Mouse (Mus musculus) embryo, embryonic 11 days (tissue): ENCODE measurements at regions not wholly inside any gene's neighbourhood (a gene's known extent, or its start where the extent isn't known, plus 50 kb on each side); places are given as distances from the start of the nearest gene placed in this dataset.

Experiments
- DNase-seq: peaks from one replicate; pipeline ENCODE4 v3.0.0-alpha.2; 2015

DNA sequence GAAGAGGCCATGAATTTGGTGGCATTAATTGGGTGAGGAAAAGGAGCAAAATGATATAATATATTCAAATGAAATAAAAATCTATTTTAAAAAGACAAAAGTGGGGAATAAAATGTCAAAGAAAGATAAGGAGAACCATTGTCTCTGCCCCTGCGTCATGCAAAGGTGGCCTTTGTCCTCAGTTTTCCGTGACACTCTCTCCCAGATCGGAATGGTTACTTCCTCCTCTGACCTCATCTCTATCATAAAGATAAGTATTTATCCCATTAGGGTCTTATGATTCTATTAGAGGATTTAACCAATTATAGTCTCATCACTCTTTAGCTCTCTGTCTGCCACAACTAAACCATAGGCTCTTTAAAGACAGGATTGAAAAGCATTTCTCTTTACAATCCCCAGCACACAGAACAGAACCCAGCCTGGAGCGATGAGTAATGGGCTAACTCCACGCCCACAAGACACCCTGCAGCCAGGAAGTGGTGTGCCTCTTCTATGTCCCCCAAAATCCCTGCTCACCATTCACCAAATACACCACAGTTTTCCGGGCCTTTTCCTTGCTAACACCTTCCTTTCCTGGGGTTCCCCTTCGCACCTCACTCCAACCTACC, 240.6 kb downstream of the Mycn start:
- DNase-seq = no peak

DNA sequence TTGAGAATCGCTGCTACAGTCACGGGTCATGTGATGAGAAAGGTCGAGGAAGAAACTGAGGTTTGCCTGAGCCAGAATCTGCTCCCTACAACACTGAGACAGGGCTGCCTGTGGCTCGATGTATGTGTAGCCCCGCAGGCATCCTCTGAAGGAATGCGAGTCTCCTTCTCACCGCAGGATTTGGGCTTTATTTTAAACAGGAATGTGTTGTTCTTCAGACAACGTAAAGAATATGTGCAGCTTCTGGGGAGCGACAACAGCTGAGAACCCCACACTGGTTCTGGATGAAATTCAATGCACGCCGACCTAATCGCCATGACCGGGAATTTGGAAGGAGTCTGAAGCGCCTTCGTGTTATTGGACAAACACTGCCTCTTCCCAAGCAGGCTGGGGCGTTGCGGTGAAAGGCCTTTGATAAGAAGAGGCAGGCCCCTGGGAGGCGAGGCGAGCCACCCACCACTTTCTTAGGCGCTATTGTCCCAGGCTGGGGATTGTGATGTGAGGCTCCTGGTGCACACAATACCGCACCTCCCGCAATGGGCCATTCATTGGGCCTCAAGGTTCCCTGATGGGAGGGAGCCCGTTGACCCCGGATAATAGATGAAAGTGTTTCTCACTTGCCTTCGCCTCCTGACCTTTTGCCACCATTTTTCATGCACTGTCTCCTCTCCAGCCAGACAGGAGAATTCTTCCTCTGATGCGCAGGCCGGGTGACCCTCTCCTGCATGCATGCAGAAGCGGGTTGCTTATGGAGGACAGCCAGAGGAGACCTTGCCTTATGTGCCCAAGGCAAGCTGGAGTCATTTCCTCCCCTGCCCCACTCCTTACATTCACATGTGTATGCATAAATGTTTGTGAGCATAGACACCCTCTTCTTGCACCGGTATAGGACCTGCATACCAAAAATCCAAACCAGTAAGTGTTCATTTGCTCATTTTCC, 247.6 kb downstream of the Mycn start:
- DNase-seq = peak; percentile 82

DNA sequence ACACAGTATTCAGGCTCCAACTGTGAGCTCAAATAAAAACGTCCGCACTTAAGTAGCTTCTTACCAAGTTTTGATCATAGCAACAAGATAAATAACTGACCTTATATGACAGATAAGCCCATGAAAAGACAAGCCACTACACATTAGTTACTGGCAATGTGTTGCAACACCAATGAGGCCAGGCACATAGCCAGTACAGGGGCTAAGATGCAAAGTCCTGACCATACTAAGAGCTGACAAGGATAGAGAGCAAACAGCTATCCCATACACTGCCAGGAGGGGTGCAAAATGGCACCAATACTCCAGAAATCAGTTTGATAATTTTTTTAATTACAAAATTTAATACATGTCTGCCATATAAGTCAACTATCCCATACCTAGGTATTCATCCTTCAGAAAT, 254.3 kb downstream of the Mycn start:
- DNase-seq = no peak

DNA sequence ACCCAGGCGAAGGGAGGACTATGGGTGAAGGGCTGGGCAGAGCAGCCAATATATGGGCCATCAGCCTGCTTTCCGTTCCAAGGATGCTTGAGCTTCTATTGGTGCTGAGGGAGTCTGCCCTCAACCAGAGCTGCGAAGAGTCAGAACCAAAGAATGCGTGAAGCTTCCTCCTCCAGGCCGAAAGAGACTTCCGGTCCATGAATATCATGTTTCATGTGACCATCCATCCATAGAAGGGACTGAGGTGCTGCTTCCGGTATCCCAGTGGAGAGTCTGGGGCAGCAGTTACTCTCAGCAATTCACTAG, 256.5 kb downstream of the Mycn start:
- DNase-seq = no peak

DNA sequence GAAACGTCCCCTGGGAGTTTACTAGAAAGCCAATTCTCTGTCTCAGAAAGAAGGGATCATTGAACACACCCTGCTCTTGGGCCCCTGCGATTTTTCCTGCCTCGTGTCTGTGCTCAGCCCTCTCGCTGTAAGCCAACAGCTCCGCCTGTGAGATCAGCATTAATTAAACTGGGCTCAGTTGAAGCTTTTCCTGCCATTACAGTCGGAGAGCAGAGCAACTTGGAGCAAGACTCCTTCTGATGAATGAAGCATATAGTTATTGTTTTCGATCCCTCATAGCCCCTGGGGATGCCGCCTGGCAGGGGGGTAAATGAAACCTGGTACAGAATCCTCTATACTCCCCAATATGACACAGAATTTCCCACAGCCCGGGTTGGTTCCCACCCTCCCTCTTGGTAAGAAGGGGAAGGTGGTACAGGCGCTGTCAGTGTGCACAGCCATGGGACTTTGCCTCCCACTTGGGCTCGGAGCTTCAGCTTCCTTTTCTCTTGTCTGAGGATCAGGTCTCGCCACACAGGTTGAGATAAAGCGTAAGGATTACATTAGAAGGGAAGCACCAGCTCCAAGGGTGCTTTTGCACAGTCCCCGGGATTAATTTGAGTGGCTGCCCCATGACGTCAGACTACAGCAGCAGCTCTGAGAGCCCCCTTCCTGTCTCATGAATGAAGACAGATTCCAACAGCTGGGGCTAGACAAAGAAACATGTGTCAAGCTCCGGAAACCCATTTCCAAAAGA, 257.1 kb downstream of the Mycn start:
- peak; percentile 63 for DNase-seq

DNA sequence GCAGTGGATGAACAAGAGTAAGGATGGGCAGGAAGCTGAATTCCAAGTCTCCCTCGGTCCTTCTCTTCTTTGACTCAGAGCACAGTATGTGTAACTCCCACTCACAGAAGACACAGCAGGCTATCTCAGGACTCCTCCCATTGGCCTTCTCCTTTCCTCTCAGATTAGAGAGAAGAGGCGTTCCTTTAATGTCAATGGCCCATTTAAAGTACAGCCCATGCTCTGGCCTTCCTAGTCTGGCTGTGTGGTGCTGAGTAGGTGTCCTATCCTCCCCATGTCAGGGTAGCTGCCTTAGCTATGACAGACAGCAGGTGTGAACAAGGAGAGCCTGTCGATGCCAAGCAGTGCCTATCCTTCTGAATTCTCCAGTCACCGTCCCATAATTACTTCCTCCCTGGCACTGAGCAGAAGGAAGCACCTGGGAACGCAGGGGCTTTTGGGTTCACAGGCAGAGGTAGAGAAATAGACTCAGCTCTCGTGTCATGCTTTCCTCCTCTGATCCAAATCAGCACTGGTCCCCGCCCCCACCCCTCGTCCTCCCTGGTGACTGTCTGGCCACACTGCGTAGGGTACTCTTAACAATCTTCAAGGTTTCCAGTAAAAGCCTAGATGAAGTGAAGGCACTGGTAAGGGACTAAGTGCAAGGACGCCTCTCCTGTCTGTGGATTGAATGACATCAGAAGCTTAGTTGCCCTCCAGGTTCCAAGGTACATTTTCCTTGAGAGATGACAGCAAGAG, 257.8 kb downstream of the Mycn start:
- no peak for DNase-seq

DNA sequence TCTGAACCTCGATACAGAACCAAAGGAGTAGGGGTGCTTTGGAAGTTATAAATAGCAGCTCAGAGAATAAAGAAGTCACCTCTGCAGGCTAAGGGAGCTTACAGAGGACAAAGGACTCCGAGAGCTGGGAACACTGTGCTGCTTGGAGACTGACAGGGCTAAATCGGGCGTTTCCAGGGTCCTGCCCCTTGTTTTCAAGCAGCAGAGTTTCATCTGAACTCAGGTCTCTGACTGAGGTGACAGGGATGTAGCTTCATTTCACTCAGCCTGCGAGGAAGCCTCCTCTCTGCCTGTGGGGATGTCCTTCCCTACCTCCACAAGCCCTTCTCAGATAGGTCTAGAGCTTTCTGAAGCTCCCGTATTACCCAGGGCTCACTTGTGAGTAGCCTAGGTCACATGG, 260.6 kb downstream of the Mycn start:
- DNase-seq = peak; percentile 71

DNA sequence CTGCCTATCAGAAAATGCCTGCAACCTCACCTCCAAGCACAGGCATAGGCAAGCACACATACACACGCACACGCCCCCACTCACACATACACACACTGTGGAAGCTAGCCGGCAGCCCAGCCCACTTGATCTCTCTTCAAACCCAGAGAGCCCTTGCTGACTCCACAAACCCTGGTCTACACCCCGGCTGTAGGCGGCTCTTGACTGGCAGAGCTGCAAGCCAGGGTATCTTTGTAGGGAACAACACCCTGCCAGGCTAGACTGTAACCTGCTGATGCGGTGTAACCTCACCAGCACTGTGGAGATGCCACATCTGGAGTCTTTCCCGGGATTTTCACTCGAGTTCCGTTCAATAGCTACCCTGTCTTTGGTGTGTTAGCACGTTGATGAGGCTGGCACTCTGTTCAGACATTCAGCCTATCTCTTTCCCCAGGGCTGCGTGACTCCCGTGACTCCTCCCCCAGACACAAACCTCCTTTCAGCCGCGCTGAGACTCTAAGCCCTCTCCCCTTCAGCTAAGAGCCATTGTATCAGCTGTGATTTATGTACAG, 261.3 kb downstream of the Mycn start:
- DNase-seq = peak; percentile 91

DNA sequence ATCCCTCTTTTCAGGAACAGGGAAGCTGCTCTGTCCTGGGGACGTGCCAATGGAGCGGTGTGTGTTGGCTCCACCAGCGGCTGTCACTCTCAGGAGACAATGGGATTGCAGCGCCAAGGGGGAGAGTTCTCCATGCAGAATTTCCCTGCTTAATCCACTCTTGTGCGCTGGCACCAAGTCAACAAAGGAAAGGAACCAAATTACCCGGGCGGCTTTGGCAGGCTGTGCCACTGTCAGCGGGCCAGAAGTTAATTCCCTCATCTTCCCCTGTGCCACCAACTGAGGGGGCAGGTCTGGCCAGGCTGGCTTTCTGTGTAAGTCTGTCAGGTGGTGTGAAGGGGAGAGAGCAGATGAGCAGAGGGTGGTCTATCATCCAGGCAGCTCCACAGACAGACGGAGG, 265.0 kb downstream of the Mycn start:
- DNase-seq = no peak

DNA sequence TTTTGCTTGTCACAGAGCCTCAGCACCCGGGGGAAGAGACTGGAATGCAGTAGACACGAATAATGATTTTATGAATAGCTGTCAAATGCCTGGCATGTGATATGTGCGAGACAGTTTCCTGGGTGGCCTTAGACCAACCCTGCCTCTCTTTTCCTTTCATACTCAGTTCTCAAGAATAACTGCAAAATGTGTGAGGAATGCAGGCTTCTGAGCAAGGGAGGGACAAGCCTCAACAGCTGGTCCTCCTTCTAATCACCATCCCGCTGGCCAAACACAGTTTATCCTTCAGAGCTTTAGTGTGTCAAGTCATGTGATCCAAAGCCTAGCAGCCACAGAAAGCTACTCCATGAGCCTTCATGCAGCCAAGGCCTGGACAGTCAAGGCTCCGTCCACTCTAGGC, 271.8 kb downstream of the Mycn start:
- no peak for DNase-seq

DNA sequence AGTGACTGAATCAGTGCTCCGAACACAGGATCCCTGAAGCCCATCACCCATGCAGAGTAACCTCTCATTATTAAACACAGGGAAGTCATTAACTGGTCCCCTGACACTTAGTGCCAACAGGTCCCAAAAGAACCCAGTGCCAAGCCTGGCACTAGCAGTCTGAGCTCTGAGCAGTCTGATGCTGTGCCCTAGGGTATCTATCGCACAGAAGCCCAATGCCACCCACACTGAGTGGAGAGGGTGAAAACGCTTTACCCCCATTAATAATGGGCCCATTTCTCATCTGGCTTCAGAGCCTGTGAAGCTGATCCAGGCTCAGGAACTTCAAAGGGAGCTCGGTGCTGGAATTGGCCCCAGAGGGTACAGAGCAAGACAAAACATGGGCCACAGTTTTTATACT, 272.8 kb downstream of the Mycn start:
- DNase-seq = no peak

DNA sequence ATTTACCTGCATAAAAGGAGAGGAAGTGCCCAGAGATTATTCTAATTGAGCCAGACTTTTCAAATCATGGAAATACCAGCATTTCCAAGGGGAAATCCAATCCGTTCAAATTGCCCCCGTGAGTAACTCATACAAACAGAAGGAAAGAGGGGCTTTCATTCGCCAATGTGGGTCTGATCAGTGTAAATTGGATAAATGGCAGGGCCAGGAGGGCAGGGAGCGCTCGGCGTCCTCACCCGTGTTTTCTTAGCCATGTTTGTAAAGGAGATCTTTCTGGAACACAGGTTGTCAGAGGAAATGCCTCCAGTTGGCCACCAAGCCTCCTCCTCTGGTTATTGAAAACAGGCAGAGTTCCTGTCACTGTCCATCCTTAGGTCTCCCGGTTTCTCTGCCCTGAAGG, 286.1 kb downstream of the Mycn start:
- DNase-seq = peak; percentile 56

DNA sequence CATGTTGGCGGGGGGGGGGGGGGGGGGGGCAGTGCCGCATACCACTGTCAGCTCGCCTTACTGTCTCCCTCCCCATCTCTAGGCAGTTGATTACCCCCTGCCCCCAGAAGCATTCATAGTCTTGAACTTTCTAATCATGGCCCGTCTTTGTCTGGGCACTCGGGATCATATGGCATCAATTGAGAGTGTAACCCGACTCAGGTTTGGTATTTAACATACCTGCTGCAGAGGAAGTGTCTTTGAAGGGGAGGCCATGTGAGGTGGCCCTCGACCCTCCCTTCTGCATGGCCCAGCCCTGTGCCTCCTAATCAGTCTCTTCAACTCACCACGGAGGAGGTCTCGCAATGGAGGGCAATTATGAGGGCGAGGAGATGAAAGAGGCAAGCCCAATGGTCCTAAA, 286.5 kb downstream of the Mycn start:
- peak; percentile 67 for DNase-seq

DNA sequence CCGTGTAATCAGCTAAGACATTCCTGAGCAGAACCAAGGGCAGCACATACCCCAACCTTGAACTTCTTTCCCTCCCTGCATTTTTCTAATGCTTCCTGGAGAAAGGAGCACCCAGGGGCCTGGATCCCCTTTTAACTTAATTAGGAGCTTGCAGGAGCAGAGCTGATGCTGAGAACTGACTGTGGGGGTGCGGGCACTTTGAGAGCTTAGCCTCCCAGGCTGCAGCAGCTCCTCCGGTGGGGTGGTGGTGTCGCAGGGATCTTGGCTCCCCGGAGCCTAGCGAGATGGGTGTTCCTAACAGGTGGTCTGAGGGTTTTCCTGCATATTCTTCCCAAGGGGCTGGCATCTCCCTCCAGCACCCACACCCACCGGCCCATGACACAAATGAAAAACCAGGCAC, 289.4 kb downstream of the Mycn start:
- no peak for DNase-seq

DNA sequence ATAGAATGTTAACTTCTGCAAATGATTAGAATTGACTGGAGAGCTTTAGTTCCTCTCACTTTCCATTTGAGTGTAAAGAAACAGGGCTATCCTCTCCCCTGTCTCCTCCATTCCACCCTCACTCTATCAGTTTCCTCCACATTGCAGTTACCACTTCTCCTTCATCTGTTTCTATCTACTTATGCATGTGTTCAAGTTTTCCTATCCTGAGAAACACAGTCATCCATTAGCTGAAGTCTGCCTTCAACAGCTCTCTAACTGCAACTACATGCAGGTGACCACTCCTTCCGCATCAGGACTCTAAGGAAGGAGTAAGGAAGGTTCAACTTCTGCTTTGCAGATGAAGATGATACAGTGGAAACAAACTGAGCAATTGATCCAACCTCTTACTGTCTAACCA, 291.4 kb downstream of the Mycn start:
- DNase-seq = no peak

DNA sequence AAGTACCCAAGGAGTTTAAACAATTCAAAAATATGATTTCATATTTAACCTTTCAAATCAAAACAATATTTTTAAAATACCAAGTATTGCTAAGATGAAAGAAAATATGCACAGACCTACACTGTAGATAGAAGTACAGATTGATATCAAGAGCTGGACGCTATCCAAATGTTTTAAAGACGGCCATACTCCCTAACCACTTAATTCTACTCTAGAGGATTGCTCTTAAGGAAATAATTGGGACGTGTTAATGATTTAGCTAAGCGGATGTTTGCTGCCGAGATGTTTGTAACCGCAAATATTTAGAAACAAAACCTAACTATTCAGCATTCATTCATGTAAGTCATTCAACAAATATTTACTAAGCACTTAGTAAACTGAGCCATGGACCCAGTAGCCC, 294.2 kb downstream of the Mycn start:
- DNase-seq = no peak

DNA sequence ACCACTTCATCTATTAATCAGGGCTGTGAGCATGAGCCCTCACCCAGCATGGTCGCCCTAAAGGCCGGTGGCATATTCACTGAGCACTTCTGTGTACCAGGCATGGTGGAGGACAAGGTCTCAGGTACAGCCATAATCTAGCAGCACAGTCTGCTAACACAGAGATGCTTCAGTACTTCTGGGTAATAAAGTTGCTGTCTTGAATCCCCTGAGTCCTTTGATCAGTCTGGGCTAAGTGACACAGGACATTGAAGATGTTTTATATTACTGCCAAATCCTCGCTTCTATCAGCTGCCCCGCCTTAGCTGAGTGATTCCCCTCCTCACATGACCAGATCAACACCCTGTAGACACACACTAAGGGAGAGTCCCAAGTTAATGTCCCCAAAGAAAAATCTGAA, 296.5 kb downstream of the Mycn start:
- DNase-seq = no peak

DNA sequence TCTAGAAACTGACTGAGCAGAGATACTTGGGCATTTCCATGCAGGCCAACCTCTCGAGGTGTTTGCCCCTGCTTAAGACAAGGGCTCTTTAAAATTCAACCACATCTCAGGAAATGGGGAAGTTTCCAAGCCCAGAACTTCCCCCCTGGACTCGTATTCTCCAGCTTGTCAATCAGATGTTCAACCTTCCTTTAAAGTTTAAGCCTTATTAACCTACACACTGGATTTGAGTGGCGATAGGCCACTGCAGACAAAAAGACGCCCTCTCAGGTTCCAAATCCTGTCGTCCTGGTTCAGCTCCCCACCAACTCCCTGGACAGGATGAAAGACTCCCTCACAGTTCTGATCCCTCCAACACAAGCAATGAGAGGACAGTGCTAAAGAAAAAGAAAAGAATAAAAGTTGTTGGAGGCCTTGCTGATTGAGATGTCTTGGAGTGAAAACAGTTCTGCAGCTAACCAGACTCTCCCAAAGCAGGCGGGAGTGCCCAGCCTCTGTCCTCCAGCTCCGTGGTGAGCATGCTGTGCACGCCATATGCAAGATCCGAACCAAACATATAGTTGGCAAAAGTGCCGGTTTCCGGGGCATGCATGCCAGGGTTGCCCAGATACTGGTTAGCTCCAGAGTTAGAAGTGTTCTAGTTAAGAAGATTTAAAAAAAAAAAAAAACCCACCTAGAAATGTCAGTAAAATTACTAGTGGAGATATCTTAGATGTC, 298.3 kb downstream of the Mycn start:
- peak; percentile 20 for DNase-seq

DNA sequence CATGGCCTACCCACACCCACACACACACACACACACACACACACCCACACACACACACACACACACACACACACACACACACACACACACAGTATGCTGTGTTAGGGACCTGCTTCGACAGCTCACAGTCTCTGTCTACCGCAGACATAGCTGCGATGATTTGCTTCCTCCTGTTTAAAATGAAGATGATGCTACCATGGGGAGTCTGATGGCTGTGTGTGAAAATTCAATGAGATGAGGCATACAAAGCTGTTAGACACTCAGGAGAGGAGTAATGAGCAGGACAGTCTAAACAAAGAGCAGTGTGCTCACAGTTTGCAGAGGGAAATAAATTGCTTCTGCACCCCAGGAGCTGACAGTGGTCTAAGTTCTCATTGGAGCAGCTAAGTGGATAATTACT, 306.4 kb downstream of the Mycn start:
- DNase-seq = no peak

DNA sequence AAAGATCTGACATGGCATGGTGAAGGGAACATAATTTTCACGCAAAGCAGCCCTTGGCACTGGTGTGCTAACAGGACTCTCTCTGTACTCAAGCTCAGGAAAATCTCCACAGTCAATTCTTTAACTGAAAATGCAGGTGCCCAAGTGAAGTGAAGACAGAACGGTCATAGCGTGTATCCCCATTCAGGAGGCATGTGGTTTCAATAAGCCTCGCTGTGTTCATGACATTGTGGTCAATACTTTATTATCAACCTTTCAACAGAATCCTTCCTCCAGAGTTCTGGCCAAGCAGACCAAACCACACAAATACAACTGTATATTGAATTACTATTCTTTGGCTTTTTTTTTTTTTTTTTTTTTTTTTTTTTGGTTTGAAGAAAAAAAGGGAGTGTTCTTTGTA, 314.1 kb downstream of the Mycn start:
- DNase-seq = no peak

DNA sequence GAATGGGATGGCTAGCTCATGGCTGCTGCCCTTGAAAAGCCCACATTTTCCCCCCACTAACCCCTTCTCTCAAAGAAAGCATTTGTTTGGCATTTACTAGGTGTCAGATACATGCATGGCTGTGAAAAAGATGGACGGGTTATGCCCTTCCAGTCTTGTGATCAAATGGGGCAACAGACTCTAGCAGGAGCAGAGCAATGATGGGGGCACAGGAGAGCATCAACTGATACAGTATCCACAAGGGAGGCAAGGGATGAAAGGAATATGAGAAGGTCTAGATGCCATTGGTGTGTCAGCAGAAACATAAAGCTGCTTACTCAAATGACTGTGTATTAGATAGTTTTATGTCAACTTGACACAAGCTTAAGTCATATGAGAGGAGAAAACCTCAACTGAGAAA, 315.9 kb downstream of the Mycn start:
- no peak for DNase-seq

DNA sequence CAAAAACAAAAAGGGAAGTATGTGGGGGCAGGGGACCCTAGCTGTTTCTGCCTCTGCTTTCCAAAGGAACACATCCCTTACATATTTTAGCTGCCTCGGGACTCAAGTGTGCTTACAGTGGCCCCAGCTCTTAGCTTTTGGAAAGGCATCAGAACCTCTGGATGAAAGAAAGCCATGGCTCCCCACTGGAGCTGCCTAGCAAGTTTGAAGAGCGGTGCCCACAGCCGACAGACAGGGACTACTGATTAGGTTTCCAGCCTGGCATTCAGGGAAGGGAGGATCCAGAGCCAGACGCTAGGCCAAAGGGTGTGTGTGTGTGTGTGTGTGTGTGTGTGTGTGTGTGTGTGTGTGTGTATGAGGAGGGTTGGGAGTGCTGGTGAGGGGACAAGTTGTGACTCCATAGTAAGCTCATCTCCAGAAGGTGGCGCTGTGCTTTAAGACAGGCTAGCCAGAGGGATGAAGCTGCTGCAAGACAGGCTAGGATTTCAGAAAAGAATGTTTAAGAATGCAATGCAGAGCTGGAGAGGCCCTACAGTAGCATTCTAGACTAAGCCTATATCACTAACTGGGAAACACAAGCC, 318.9 kb downstream of the Mycn start:
- DNase-seq = peak; percentile 96
